Mouse (Mus musculus) olfactory bulb, adult 2 months (tissue): Measurements from ENCODE around the gene Prr23a2.

Source experiments
- CTCF ChIP-seq: fragments of 200-500 bp; IDR thresholded peaks from 2 replicates; pipeline ENCODE4 v1.5.1; 2012; ENCODE audit warnings: low read depth, mild to moderate bottlenecking, low read length, moderate library complexity; ENCODE audit not compliant: insufficient read depth
- POLR2A ChIP-seq: fragments of 200-500 bp; IDR thresholded peaks from 2 replicates; pipeline ENCODE4 v1.6.1; 2012; ENCODE audit warnings: mild to moderate bottlenecking, low read depth, low read length, moderate library complexity; ENCODE audit not compliant: insufficient read depth

DNA sequence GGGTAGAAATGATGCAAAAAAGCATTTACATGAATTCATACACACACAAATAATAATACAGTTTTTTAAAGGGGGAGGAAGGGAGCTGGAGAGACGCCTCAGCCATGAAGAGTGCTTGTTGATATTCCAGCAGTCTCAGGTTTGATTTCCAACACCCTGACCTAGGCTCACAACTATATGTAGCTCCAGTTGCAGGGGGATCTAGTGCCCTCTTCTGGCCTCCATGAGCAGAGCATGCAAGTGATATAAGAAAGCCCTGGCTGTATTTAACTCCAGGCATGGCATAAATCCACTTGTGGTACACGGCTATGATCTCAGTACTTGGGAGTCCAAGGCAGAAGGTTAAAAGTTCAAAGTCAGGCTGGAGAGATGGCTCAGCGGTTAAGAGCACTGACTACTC lies 7.2 kb downstream of the Prr23a2 start:
- TF ChIP-seq CTCF = no peak
- no peak for TF ChIP-seq POLR2A
